ENCODE assay signal across 20 mouse cellular contexts in genomic region chr10:93365318-93365717, GRCm38 (mm10). TPM values are rescaled to one million over a fixed set of nuclear protein-coding genes. Genes with fewer than 3 reads are reported as not detected.
DNase-seq lines count a peak whose midpoint lies in the region; ATAC-seq and TF ChIP-seq lines count a peak whose summit lies in the region.
"Had no signal": no experiment of that assay in that cellular context is flagged by ENCODE, and none has a peak within 500 bp of the region (broad histone marks: within the 10 kb centered on the region; RNA-seq: fewer than 3 reads in every experiment).

No protein-coding gene starts in this region.

- H3K9ac ChIP-seq in heart, embryonic 11.5 days (ENCODE audit: low read depth, low read length) = no peak overlapping the region
- H3K9ac ChIP-seq: hindbrain, embryonic 14.5 days; lung, embryonic 15.5 days; midbrain, embryonic 13.5 days had no signal

- H3K27ac ChIP-seq in heart, embryonic 11.5 days (ENCODE audit: low read depth, low read length) = no peak overlapping the region
- peak overlapping the region; percentile 69 for H3K27ac ChIP-seq in bone marrow macrophage, adult 2 months (ENCODE audit: insufficient read depth, low read depth, low read length)
- H3K27ac ChIP-seq: hindbrain, embryonic 14.5 days; midbrain, embryonic 13.5 days had no signal

- H3K36me3 ChIP-seq in heart, embryonic 11.5 days (ENCODE audit: control insufficient read depth, insufficient read depth, low read length) = no peaks in the 10 kb centered on the region
- H3K36me3 ChIP-seq: embryonic facial prominence, embryonic 10.5 days; G1E; lung, embryonic 15.5 days; midbrain, embryonic 13.5 days had no signal

- H3K4me1 ChIP-seq in heart, embryonic 11.5 days (ENCODE audit: control insufficient read depth, insufficient read depth, low read length) = no peaks in the 10 kb centered on the region
- peaks cover 22% of the 10 kb centered on the region for H3K4me1 ChIP-seq in bone marrow macrophage, adult 2 months (ENCODE audit: control insufficient read depth, insufficient read depth, low read length)
- H3K4me1 ChIP-seq: midbrain, embryonic 13.5 days had no signal

- WGBS in heart, embryonic 11.5 days (ENCODE audit: insufficient replicate concordance) = 57% methylated on average over 6 of the region's 6 CpGs

- H3K4me2 ChIP-seq in heart, embryonic 11.5 days = no peak overlapping the region
- H3K4me2 ChIP-seq: hindbrain, embryonic 14.5 days; liver, embryonic 11.5 days; lung, embryonic 15.5 days; midbrain, embryonic 13.5 days had no signal

- ATAC-seq in heart, embryonic 11.5 days (replicated peaks; ENCODE audit: insufficient number of reproducible peaks, low FRiP score, low TSS enrichment) = no peak
- ATAC-seq: midbrain, embryonic 13.5 days had no signal

- peak; percentile 96 for DNase-seq in heart, adult 11 months
- peak; percentile 37 for DNase-seq in CD4-positive, CD25-positive, alpha-beta regulatory T cell, adult 2 months (ENCODE audit: low read depth, low spot score)
- peak; percentile 52 for DNase-seq in MN1 (ENCODE audit: low spot score)
- DNase-seq in cerebellum, adult 18-20 months = no peak
- no peak for DNase-seq in ovary, postnatal 14 days (ENCODE audit: low spot score)
- DNase-seq in ovary, postnatal 36 days (ENCODE audit: low spot score) = no peak
- DNase-seq: adrenal gland, postnatal 14 days; cerebellum, adult 2 months; kidney, adult 8-10 months; kidney, postnatal 25 days; thymus, postnatal 14 days had no signal

- no peak overlapping the region for H3K4me3 ChIP-seq in heart, embryonic 11.5 days (ENCODE audit: low read depth, low read length)
- no peak overlapping the region for H3K4me3 ChIP-seq in bone marrow macrophage, adult 2 months (ENCODE audit: insufficient read depth, low read length)
- H3K4me3 ChIP-seq: embryonic facial prominence, embryonic 10.5 days; lung, embryonic 15.5 days; midbrain, embryonic 13.5 days; myocyte had no signal

- no peaks in the 10 kb centered on the region for H3K27me3 ChIP-seq in heart, embryonic 11.5 days (ENCODE audit: control insufficient read depth, insufficient read depth, low read length)
- H3K27me3 ChIP-seq: lung, embryonic 15.5 days; midbrain, embryonic 13.5 days had no signal

- H3K9me3 ChIP-seq in heart, embryonic 11.5 days (replicated peaks; ENCODE audit: control insufficient read depth, low read length) = no peaks in the 10 kb centered on the region
- H3K9me3 ChIP-seq: embryonic facial prominence, embryonic 10.5 days; G1E; lung, embryonic 15.5 days; midbrain, embryonic 13.5 days had no signal

- no peak for TF ChIP-seq POLR2A in bone marrow macrophage, adult 2 months (IDR thresholded peaks at IDR 0.05; ENCODE audit: borderline replicate concordance, low read depth, low read length)

- TF ChIP-seq CTCF in bone marrow macrophage, adult 2 months (IDR thresholded peaks at IDR 0.05; ENCODE audit: low read depth, low read length) = no peak

RNA-seq across cellular contexts. Expression of gene Elk3, which starts 54.4 kb away (rescaled TPM):
- polyA plus RNA-seq in heart, embryonic 11.5 days (2014; fragmentation: Nextera tagmentation; extraction: Ambion mirVana) = 39.9 and 42.1 TPM in 2 replicates
- 57.2 and 65.1 TPM in 2 replicates for polyA plus RNA-seq in bone marrow macrophage, adult 2 months (2012; ENCODE audit: insufficient read depth, insufficient read length, missing spikeins)
- polyA plus RNA-seq: G1E had no signal

Comparison
In these comparisons a context has a peak if more than half of its experiments do, and no peak if none do; other contexts are left out.
1. DNase-seq: peak in heart, adult 11 months (single experiment), CD4-positive, CD25-positive, alpha-beta regulatory T cell, adult 2 months (single experiment) and MN1 (single experiment); none in cerebellum, adult 18-20 months (0 of 2), ovary, postnatal 14 days (single experiment) and ovary, postnatal 36 days (single experiment).